Mouse (Mus musculus) stomach, postnatal 0 days (tissue): ENCODE data around the gene Grm7.

Source experiments
- CTCF ChIP-seq: IDR thresholded peaks from 2 replicates; pipeline ENCODE4 v1.5.1; 2016; ENCODE audit warnings: antibody characterized with exemption, low read depth, mild to moderate bottlenecking, moderate library complexity
- EP300 ChIP-seq: optimal IDR thresholded peaks from 2 replicates; pipeline ENCODE3; 2016; ENCODE audit warnings: antibody characterized with exemption

- TF ChIP-seq CTCF: no peak
- TF ChIP-seq EP300: no peak
Observed at GRCm38 (mm10) chr6:110743981-110744670, 98.7 kb downstream of the Grm7 start.
